Mouse (Mus musculus) spleen, postnatal 14 days (tissue): Measurements from ENCODE around the gene Bmp15.

Experiments
- DNase-seq, 2 experiments: peaks; one replicate each; pipeline ENCODE4 v3.0.0; 2021 to 2022; ENCODE audit warnings: low spot score in 2 of 2

The Bmp15 gene

GRCm38 (mm10) chrX:6320621-6321020 lies at the start of gene Bmp15:
Bmp15 (minus strand) TSS chrX:6320721.
- no peak for DNase-seq

- no peak for DNase-seq
These were observed 48.3 kb upstream of the Bmp15 start for GRCm38 (mm10) chrX:6368822-6369221.

- DNase-seq = no peak
These were observed 37.1 kb upstream of the Bmp15 start for GRCm38 (mm10) chrX:6357503-6358114.

- no peak for DNase-seq
These were observed 36.4 kb upstream of the Bmp15 start for GRCm38 (mm10) chrX:6356876-6357275.

GRCm38 (mm10) chrX:6345273-6345959 lies 24.9 kb upstream of the Bmp15 start:
- DNase-seq = no peak

GRCm38 (mm10) chrX:6324056-6324455 lies 3.5 kb upstream of the Bmp15 start:
- no peak for DNase-seq

GRCm38 (mm10) chrX:6317747-6318146 lies 2.8 kb downstream of the Bmp15 start:
- no peak for DNase-seq
